Mouse (Mus musculus) intestine, postnatal 0 days (tissue): Measurements from ENCODE around the gene Galnt5. TPM values are rescaled to one million over a fixed set of nuclear protein-coding genes. Genes with fewer than 3 reads are reported as not detected.

Source experiments
- ATAC-seq: fragments of 200-750 bp; cut with Nextera tagmentation; 2 replicates; pipeline ENCODE4 v1.8.0; 2017; ENCODE audit warnings: mild to moderate bottlenecking, moderate TSS enrichment, moderate library complexity
- H3K27ac ChIP-seq: fragments of 300-500 bp; sonication (generic); 2 replicates; pipeline ENCODE4 v1.5.1; 2014; ENCODE audit warnings: mild to moderate bottlenecking, low read depth, low read length, moderate library complexity
- H3K27me3 ChIP-seq: fragments of 300-500 bp; sonication (generic); replicated peaks from 2 replicates; pipeline ENCODE4 v1.6.1; 2014; ENCODE audit warnings: low read length, mixed read lengths; ENCODE audit not compliant: control insufficient read depth, insufficient read depth
- H3K36me3 ChIP-seq: fragments of 300-500 bp; sonication (generic); 2 replicates; pipeline ENCODE4 v1.6.1; 2014; ENCODE audit warnings: mild to moderate bottlenecking, moderate library complexity; ENCODE audit not compliant: control insufficient read depth, insufficient read depth
- H3K4me1 ChIP-seq: fragments of 300-500 bp; sonication (generic); replicated peaks from 2 replicates; pipeline ENCODE4 v1.6.1; 2014; ENCODE audit warnings: antibody characterized with exemption, low read length, mixed read lengths; ENCODE audit not compliant: control insufficient read depth, insufficient read depth
- H3K4me2 ChIP-seq: fragments of 300-500 bp; sonication (generic); replicated peaks from 2 replicates; pipeline ENCODE4 v1.6.1; 2014; ENCODE audit warnings: low read depth, mild to moderate bottlenecking, moderate library complexity
- H3K4me3 ChIP-seq: fragments of 300-500 bp; sonication (generic); 2 replicates; pipeline ENCODE4 v1.5.1; 2014; ENCODE audit warnings: low read depth, low read length
- H3K9ac ChIP-seq: fragments of 300-500 bp; sonication (generic); 2 replicates; pipeline ENCODE4 v1.6.1; 2014; ENCODE audit warnings: mild to moderate bottlenecking, low read depth, low read length
- H3K9me3 ChIP-seq: fragments of 300-500 bp; sonication (generic); 2 replicates; pipeline ENCODE4 v1.6.1; 2016; ENCODE audit warnings: mixed run types; ENCODE audit not compliant: control insufficient read depth
- CTCF ChIP-seq: sonication (generic); IDR thresholded peaks from 2 replicates; pipeline ENCODE4 v1.5.1; 2016; ENCODE audit warnings: low read depth, mild to moderate bottlenecking, control low read depth, antibody characterized with exemption, moderate library complexity
- WGBS: fragments of 180-500 bp; shearing (Covaris S2); extraction: QIAGEN DNeasy Blood & Tissue Kit; methylation state at CpG from one replicate; pipeline ENCODE4 v1.1.7; 2014; 5-methylcytosine and 5-hydroxymethylcytosine counted together
- polyA plus RNA-seq: library from polyadenylated mRNA; unstranded; fragments of >200 nt; fragmentation: Nextera tagmentation; extraction: Ambion mirVana; gene quantifications from 2 replicates; pipeline ENCODE4 v1.2.1, GENCODE M21; 2015

Galnt5 gene
- polyA plus RNA-seq = 1.0 and 1.5 TPM in 2 replicates

GRCm38 (mm10) chr2:57997752-57998430 lies at the start of gene Galnt5:
TSS of gene Galnt5 (plus strand) at chr2:57997884.
- H3K4me1 ChIP-seq = no peaks in the 10 kb centered on the region
- H3K27ac ChIP-seq = no peak within 1 kb of the TSS
- no peaks in the 10 kb centered on the region for H3K36me3 ChIP-seq
- peak within 1 kb of the TSS; percentile 27; the same call in 1 of the 2 replicates for H3K9ac ChIP-seq
- TF ChIP-seq CTCF = no peak
- ATAC-seq = no peak
- 17% methylated on average over 12 of the region's 12 CpGs for WGBS
- H3K4me3 ChIP-seq = peak within 1 kb of the TSS; percentile 33
- peak within 1 kb of the TSS; percentile 66 for H3K4me2 ChIP-seq
- no peaks in the 10 kb centered on the region for H3K27me3 ChIP-seq
- no peaks in the 10 kb centered on the region for H3K9me3 ChIP-seq

GRCm38 (mm10) chr2:57951620-57952019 lies 46.1 kb upstream of the Galnt5 start:
- no peak overlapping the region for H3K9ac ChIP-seq
- no peak overlapping the region for H3K4me2 ChIP-seq
- H3K9me3 ChIP-seq = no peaks in the 10 kb centered on the region
- H3K27me3 ChIP-seq = no peaks in the 10 kb centered on the region
- no peak overlapping the region for H3K4me3 ChIP-seq
- no peak for TF ChIP-seq CTCF
- H3K4me1 ChIP-seq = no peaks in the 10 kb centered on the region
- H3K27ac ChIP-seq = no peak overlapping the region
- no peaks in the 10 kb centered on the region for H3K36me3 ChIP-seq
- no peak for ATAC-seq
- 60% methylated on average over 2 of the region's 2 CpGs for WGBS

GRCm38 (mm10) chr2:57960786-57961185 lies 36.9 kb upstream of the Galnt5 start:
- WGBS = 77% methylated on average over 5 of the region's 5 CpGs
- ATAC-seq = no peak
- Histone ChIP-seq H3K4me1 (no peaks in the 10 kb centered on the region), H3K27me3 (no peaks in the 10 kb centered on the region), H3K4me3 (no peak overlapping the region), H3K9ac (no peak overlapping the region), H3K27ac (no peak overlapping the region), H3K36me3 (no peaks in the 10 kb centered on the region), H3K4me2 (no peak overlapping the region), H3K9me3 (no peaks in the 10 kb centered on the region)
- TF ChIP-seq CTCF = no peak

GRCm38 (mm10) chr2:57982248-57982647 lies 15.4 kb upstream of the Galnt5 start:
- no peak overlapping the region for H3K4me3 ChIP-seq
- TF ChIP-seq CTCF = no peak
- no peak overlapping the region for H3K4me2 ChIP-seq
- H3K27ac ChIP-seq = no peak overlapping the region
- no peak overlapping the region for H3K9ac ChIP-seq
- H3K36me3 ChIP-seq = no peaks in the 10 kb centered on the region
- no peaks in the 10 kb centered on the region for H3K9me3 ChIP-seq
- ATAC-seq = no peak
- no peaks in the 10 kb centered on the region for H3K27me3 ChIP-seq
- H3K4me1 ChIP-seq = no peaks in the 10 kb centered on the region

- Histone ChIP-seq H3K4me1 (no peaks in the 10 kb centered on the region), H3K4me2 (no peak overlapping the region), H3K9ac (no peak overlapping the region), H3K27me3 (no peaks in the 10 kb centered on the region), H3K36me3 (no peaks in the 10 kb centered on the region), H3K27ac (no peak overlapping the region), H3K4me3 (no peak overlapping the region), H3K9me3 (no peaks in the 10 kb centered on the region)
- TF ChIP-seq CTCF = no peak
- 81% methylated on average over 2 of the region's 2 CpGs for WGBS
- ATAC-seq = no peak
Measured at GRCm38 (mm10) chr2:57991084-57991483, 6.6 kb upstream of the Galnt5 start.

- WGBS = 17% methylated on average over 3 of the region's 3 CpGs
- Histone ChIP-seq H3K4me3 (no peak overlapping the region), H3K9me3 (no peaks in the 10 kb centered on the region), H3K36me3 (no peaks in the 10 kb centered on the region), H3K27ac (no peak overlapping the region), H3K4me1 (no peaks in the 10 kb centered on the region), H3K4me2 (0 out of 2 replicates have a peak overlapping the region, but pooled peaks have one; percentile 2), H3K27me3 (no peaks in the 10 kb centered on the region), H3K9ac (no peak overlapping the region)
- peak; percentile 94 for ATAC-seq
- TF ChIP-seq CTCF = no peak
Measured at GRCm38 (mm10) chr2:58001497-58001896, 3.8 kb downstream of the Galnt5 start.
